In genomic region chr13:35968719-35969430, GRCm38 (mm10) we compare ENCODE assay signal across 8 mouse cellular contexts. TPM values are rescaled to one million over a fixed set of nuclear protein-coding genes. Genes with fewer than 3 reads are reported as not detected.
A peak's percentile ranks its signal among the peaks of the same experiment; 100 is the strongest.
DNase-seq lines count a peak whose midpoint lies in the region; ATAC-seq and TF ChIP-seq lines count a peak whose summit lies in the region.

No protein-coding gene starts in this region.

- H3K36me3 ChIP-seq in forebrain, embryonic 13.5 days (ENCODE audit: poor library complexity, severe bottlenecking): no peaks in the 10 kb centered on the region
- no peaks in the 10 kb centered on the region for H3K36me3 ChIP-seq in intestine, embryonic 16.5 days (ENCODE audit: control insufficient read depth, insufficient read depth, low read length)

- H3K9ac ChIP-seq in forebrain, embryonic 13.5 days: peak overlapping the region; percentile 61
- peak overlapping the region; percentile 68 for H3K9ac ChIP-seq in intestine, embryonic 16.5 days (ENCODE audit: low read depth, low read length)

- no peak overlapping the region for H3K27ac ChIP-seq in bone marrow macrophage, adult 2 months (ENCODE audit: insufficient read depth, low read depth, low read length)
- no peak overlapping the region for H3K27ac ChIP-seq in forebrain, embryonic 13.5 days
- no peak overlapping the region for H3K27ac ChIP-seq in intestine, embryonic 16.5 days (ENCODE audit: low read length)

- intact Hi-C loops in left cerebral cortex, postnatal 4 days (cut with DNase I): no loop called here

- ATAC-seq in forebrain, embryonic 13.5 days: peak; percentile 81
- ATAC-seq in intestine, embryonic 16.5 days: peak; percentile 82
- peak; percentile 57 for ATAC-seq in megakaryocyte-erythroid progenitor cell, adult 5-6 weeks (replicated peaks; ENCODE audit: low FRiP score, low TSS enrichment, poor library complexity, severe bottlenecking)

- peaks cover 26% of the 10 kb centered on the region for H3K27me3 ChIP-seq in forebrain, embryonic 13.5 days
- H3K27me3 ChIP-seq in intestine, embryonic 16.5 days (replicated peaks; ENCODE audit: control insufficient read depth, insufficient read depth, low read length): peaks cover 5% of the 10 kb centered on the region; the same call in 1 of the 2 replicates

- no peak for TF ChIP-seq CTCF in bone marrow macrophage, adult 2 months (IDR thresholded peaks at IDR 0.05; ENCODE audit: low read depth, low read length)

- H3K4me1 ChIP-seq in bone marrow macrophage, adult 2 months (ENCODE audit: control insufficient read depth, insufficient read depth, low read length): no peaks in the 10 kb centered on the region
- H3K4me1 ChIP-seq in forebrain, embryonic 13.5 days: peaks cover 18% of the 10 kb centered on the region
- peaks cover 9% of the 10 kb centered on the region for H3K4me1 ChIP-seq in intestine, embryonic 16.5 days (ENCODE audit: control insufficient read depth, insufficient read depth, low read length)

- H3K4me3 ChIP-seq in bone marrow macrophage, adult 2 months (ENCODE audit: insufficient read depth, low read length): peak overlapping the region; percentile 62
- peak overlapping the region; percentile 57 for H3K4me3 ChIP-seq in forebrain, embryonic 13.5 days
- H3K4me3 ChIP-seq in intestine, embryonic 16.5 days (ENCODE audit: low read length): peak overlapping the region; percentile 68

- TF ChIP-seq POLR2A in bone marrow macrophage, adult 2 months (IDR thresholded peaks at IDR 0.05; ENCODE audit: borderline replicate concordance, low read depth, low read length): no peak

- peak; percentile 38 for DNase-seq in left cerebral cortex, postnatal 4 days
- DNase-seq in left cerebral cortex, adult 8-10 months (ENCODE audit: low spot score in 2 of 2): no peak
- DNase-seq in testis, postnatal 10 days (ENCODE audit: low spot score): peak; percentile 51
- DNase-seq in c-Kit-positive CD71-positive TER-119-positive erythroid progenitor cells, embryonic 14.5 days (ENCODE audit: low spot score): no peak

- under 1% methylated on average over 56 of the region's 57 CpGs for WGBS in forebrain, embryonic 13.5 days
- WGBS in intestine, embryonic 16.5 days: under 1% methylated on average over 57 of the region's 57 CpGs

- H3K4me2 ChIP-seq in forebrain, embryonic 13.5 days: peak overlapping the region; percentile 99
- H3K4me2 ChIP-seq in intestine, embryonic 16.5 days (ENCODE audit: low read depth, low read length): peak overlapping the region; percentile 100

- H3K9me3 ChIP-seq in forebrain, embryonic 13.5 days (replicated peaks): no peaks in the 10 kb centered on the region
- no peaks in the 10 kb centered on the region for H3K9me3 ChIP-seq in intestine, embryonic 16.5 days (ENCODE audit: control insufficient read depth, low read length)

RNA-seq across cellular contexts. Expression of gene Ppp1r3g, which starts 10.2 kb away (rescaled TPM):
- total RNA-seq in left cerebral cortex, postnatal 4 days (2021): 1 to 10 TPM; 1.1 to 1.3 TPM
- 10 to 100 TPM in 3 of 4 experiments, 1 to 10 TPM in 1; 9.9 to 13.5 (median 11.9) TPM for total RNA-seq in left cerebral cortex, adult 8-10 months (2022)
- not detected in 2 replicates for polyA plus RNA-seq in bone marrow macrophage, adult 2 months (2012; ENCODE audit: insufficient read depth, insufficient read length, missing spikeins)
- polyA plus RNA-seq in forebrain, embryonic 13.5 days (2015; fragmentation: Nextera tagmentation; extraction: Ambion mirVana): 1.7 and 1.8 TPM in 2 replicates
- 0.48 and 0.49 TPM in 2 replicates for polyA plus RNA-seq in intestine, embryonic 16.5 days (2015; fragmentation: Nextera tagmentation; extraction: Ambion mirVana)
- not detected in 2 replicates for total RNA-seq in megakaryocyte-erythroid progenitor cell, adult 5-6 weeks (2014; fragmentation: Nextera tagmentation)
- not detected in 2 replicates for total RNA-seq in megakaryocyte-erythroid progenitor cell, adult 5-6 weeks (2017)

Comparison
In these comparisons a context has a peak if more than half of its experiments do, and no peak if none do; other contexts are left out.
1. DNase-seq: peak in left cerebral cortex, postnatal 4 days (single experiment) and testis, postnatal 10 days (single experiment); none in left cerebral cortex, adult 8-10 months (0 of 2) and c-Kit-positive CD71-positive TER-119-positive erythroid progenitor cells, embryonic 14.5 days (single experiment).
2. RNA of gene Ppp1r3g, which starts 10.2 kb away (total RNA-seq): 9.9 to 13.5 TPM in left cerebral cortex, adult 8-10 months; 1.1 to 1.3 TPM in left cerebral cortex, postnatal 4 days and not detected in megakaryocyte-erythroid progenitor cell, adult 5-6 weeks; every median in the first group is over 4 times any median in the second.
3. Peak in every context shown above with its lines, with median percentiles within 50 percentile points of each other: H3K4me3 ChIP-seq and ATAC-seq.